Mouse (Mus musculus) MEL (cell line): ENCODE data around the gene Pola1. TPM values are rescaled to one million over a fixed set of nuclear protein-coding genes. Genes with fewer than 3 reads are reported as not detected.

Experiments
- DNase-seq: peaks from one replicate; pipeline ENCODE4 v3.0.0; 2011; ENCODE audit warnings: low read depth, low spot score
- H3K27ac ChIP-seq: 2 replicates; pipeline ENCODE4 v1.5.1; 2012; ENCODE audit warnings: low read depth, mild to moderate bottlenecking, control low read depth, low read length, moderate library complexity; ENCODE audit not compliant: control insufficient read depth
- H3K27me3 ChIP-seq, 2 experiments: fragments of 150-350 bp in 1 of 2; sonication (generic) in 1 of 2; 2 replicates each; pipeline ENCODE4 v1.6.1; 2012; ENCODE audit warnings: low read length in 2 of 2, mild to moderate bottlenecking in 2 of 2, improper control_type of control experiment in 1 of 2, moderate library complexity in 1 of 2; ENCODE audit not compliant: insufficient read depth in 2 of 2, control insufficient read depth in 1 of 2
- H3K36me3 ChIP-seq, 2 experiments: 2 replicates each; pipeline ENCODE4 v1.6.1; 2012 to 2014; ENCODE audit warnings: low read length in 2 of 2, improper control_type of control experiment in 1 of 2, inconsistent platforms in 1 of 2, mild to moderate bottlenecking in 1 of 2; ENCODE audit not compliant: insufficient read depth in 2 of 2, control insufficient read depth in 1 of 2
- H3K4me1 ChIP-seq, 2 experiments: fragments of 150-350 bp in 1 of 2; sonication (generic) in 1 of 2; 2 replicates each; pipeline ENCODE4 v1.6.1; 2012; ENCODE audit warnings: low read length in 2 of 2, improper control_type of control experiment in 1 of 2, mild to moderate bottlenecking in 1 of 2; ENCODE audit not compliant: insufficient read depth in 2 of 2, control insufficient read depth in 1 of 2
- H3K4me3 ChIP-seq, 2 experiments: fragments of 150-350 bp in 1 of 2; sonication (generic) in 1 of 2; 2 replicates each; pipeline ENCODE4 v1.5.1; 2012; ENCODE audit warnings: low read depth in 2 of 2, low read length in 2 of 2, mild to moderate bottlenecking in 2 of 2, moderate library complexity in 2 of 2, control low read depth in 1 of 2, improper control_type of control experiment in 1 of 2; ENCODE audit not compliant: control insufficient read depth in 1 of 2, insufficient read depth in 1 of 2
- H3K79me2 ChIP-seq: 2 replicates; pipeline ENCODE4 v1.6.1; 2012; ENCODE audit warnings: mild to moderate bottlenecking, low read length, moderate library complexity; ENCODE audit not compliant: control insufficient read depth, poor library complexity, insufficient read depth
- H3K9ac ChIP-seq: 2 replicates; pipeline ENCODE4 v1.6.1; 2012; ENCODE audit warnings: low read depth, mild to moderate bottlenecking, control low read depth, low read length, moderate library complexity; ENCODE audit not compliant: control insufficient read depth, poor library complexity, severe bottlenecking
- H3K9me3 ChIP-seq: fragments of 150-350 bp; sonication (generic); replicated peaks from 2 replicates; pipeline ENCODE4 v1.6.1; 2012; ENCODE audit warnings: mild to moderate bottlenecking, low read length, improper control_type of control experiment, moderate library complexity; ENCODE audit not compliant: insufficient read depth
- BHLHE40 ChIP-seq: IDR thresholded peaks from 2 replicates; pipeline ENCODE4 v1.6.1; 2012; ENCODE audit warnings: low read depth, mild to moderate bottlenecking, inconsistent platforms, low read length, improper control_type of control experiment, borderline replicate concordance
- CHD1 ChIP-seq: IDR thresholded peaks from 2 replicates; pipeline ENCODE4 v1.6.1; 2012; ENCODE audit warnings: low read depth, mild to moderate bottlenecking, inconsistent platforms, low read length, improper control_type of control experiment
- CHD2 ChIP-seq: IDR thresholded peaks from 2 replicates; pipeline ENCODE4 v1.6.1; 2011; ENCODE audit warnings: low read length, improper control_type of control experiment
- CTCF ChIP-seq, 3 experiments: IDR thresholded peaks in 2 of 3; conservative IDR thresholded peaks in 1 of 3; 2 replicates each; pipeline ENCODE4 v1.5.1; 2011 to 2012; ENCODE audit warnings: low read length in 3 of 3, low read depth in 2 of 3, mild to moderate bottlenecking in 2 of 3, improper control_type of control experiment in 1 of 3, inconsistent platforms in 1 of 3, mixed read lengths in 1 of 3, moderate library complexity in 1 of 3; ENCODE audit not compliant: control insufficient read depth in 1 of 3, insufficient read depth in 1 of 3, poor library complexity in 1 of 3, severe bottlenecking in 1 of 3
- E2F4 ChIP-seq: IDR thresholded peaks from 2 replicates; pipeline ENCODE4 v1.6.1; 2011; ENCODE audit warnings: low read depth, low read length, improper control_type of control experiment, borderline replicate concordance
- EP300 ChIP-seq, 2 experiments: IDR thresholded peaks; 2 replicates each; pipeline ENCODE4 v1.6.1; 2011; ENCODE audit warnings: improper control_type of control experiment in 2 of 2, low read length in 2 of 2, low read depth in 1 of 2, mild to moderate bottlenecking in 1 of 2
- GABPA ChIP-seq: IDR thresholded peaks from 2 replicates; pipeline ENCODE4 v1.6.1; 2012; ENCODE audit warnings: low read depth, mild to moderate bottlenecking, inconsistent platforms, low read length, improper control_type of control experiment, moderate library complexity
- GATA1 ChIP-seq: IDR thresholded peaks from 2 replicates; pipeline ENCODE4 v1.6.1; 2011; ENCODE audit warnings: low read depth, low read length, improper control_type of control experiment
- KAT2A ChIP-seq: conservative IDR thresholded peaks from 2 replicates; pipeline ENCODE4 v1.6.1; 2012; ENCODE audit warnings: low read depth, low read length, improper control_type of control experiment, inconsistent platforms
- MAFK ChIP-seq: IDR thresholded peaks from 2 replicates; pipeline ENCODE4 v1.6.1; 2011; ENCODE audit warnings: low read depth, mild to moderate bottlenecking, low read length, improper control_type of control experiment, borderline replicate concordance
- MAX ChIP-seq: IDR thresholded peaks from 2 replicates; pipeline ENCODE4 v1.6.1; 2011; ENCODE audit warnings: low read length, improper control_type of control experiment
- MAZ ChIP-seq: IDR thresholded peaks from 2 replicates; pipeline ENCODE4 v1.6.1; 2012; ENCODE audit warnings: low read depth, mild to moderate bottlenecking, inconsistent platforms, low read length, improper control_type of control experiment
- MXI1 ChIP-seq: IDR thresholded peaks from 2 replicates; pipeline ENCODE4 v1.6.1; 2011; ENCODE audit warnings: mild to moderate bottlenecking, low read depth, low read length, improper control_type of control experiment
- MYB ChIP-seq: IDR thresholded peaks from 2 replicates; pipeline ENCODE4 v1.6.1; 2011; ENCODE audit warnings: mild to moderate bottlenecking, low read depth, low read length, improper control_type of control experiment
- MYC ChIP-seq: IDR thresholded peaks from 2 replicates; pipeline ENCODE4 v1.6.1; 2011; ENCODE audit warnings: low read depth, mild to moderate bottlenecking, low read length, improper control_type of control experiment, moderate library complexity
- NRF1 ChIP-seq: IDR thresholded peaks from 2 replicates; pipeline ENCODE4 v1.6.1; 2014; ENCODE audit warnings: low read depth, mild to moderate bottlenecking, inconsistent platforms, low read length, improper control_type of control experiment, moderate library complexity; ENCODE audit not compliant: poor library complexity, insufficient read depth, severe bottlenecking
- POLR2A ChIP-seq, 2 experiments: IDR thresholded peaks; 2 replicates each; pipeline ENCODE4 v1.6.1; 2011 to 2012; ENCODE audit warnings: low read length in 2 of 2, mild to moderate bottlenecking in 2 of 2, control low read depth in 1 of 2, improper control_type of control experiment in 1 of 2, low read depth in 1 of 2, moderate library complexity in 1 of 2; ENCODE audit not compliant: control insufficient read depth in 1 of 2, insufficient read depth in 1 of 2, poor library complexity in 1 of 2
- POLR2AphosphoS2 ChIP-seq: IDR thresholded peaks from 2 replicates; pipeline ENCODE4 v1.6.1; 2011; ENCODE audit warnings: low read length, improper control_type of control experiment
- POLR2AphosphoS5 ChIP-seq: IDR thresholded peaks from 2 replicates; pipeline ENCODE4 v1.6.1; 2012; ENCODE audit warnings: low read depth, borderline replicate concordance, mild to moderate bottlenecking, inconsistent platforms, low read length, moderate library complexity, mixed read lengths
- RAD21 ChIP-seq: IDR thresholded peaks from 2 replicates; pipeline ENCODE4 v1.6.1; 2011; ENCODE audit warnings: mild to moderate bottlenecking, low read depth, low read length, improper control_type of control experiment
- SIN3A ChIP-seq: IDR thresholded peaks from 2 replicates; pipeline ENCODE4 v1.6.1; 2012; ENCODE audit warnings: low read length, improper control_type of control experiment, inconsistent platforms
- SMC3 ChIP-seq: IDR thresholded peaks from 2 replicates; pipeline ENCODE4 v1.6.1; 2011; ENCODE audit warnings: low read depth, low read length, improper control_type of control experiment
- TAL1 ChIP-seq: IDR thresholded peaks from 2 replicates; pipeline ENCODE4 v1.6.1; 2012; ENCODE audit warnings: mild to moderate bottlenecking, inconsistent platforms, low read length, moderate library complexity, mixed read lengths
- UBTF ChIP-seq: IDR thresholded peaks from 2 replicates; pipeline ENCODE4 v1.6.1; 2012; ENCODE audit warnings: low read depth, mild to moderate bottlenecking, inconsistent platforms, low read length, improper control_type of control experiment, moderate library complexity, borderline replicate concordance; ENCODE audit not compliant: insufficient read depth
- USF1 ChIP-seq: IDR thresholded peaks from 2 replicates; pipeline ENCODE4 v1.6.1; 2014; ENCODE audit warnings: low read depth, mild to moderate bottlenecking, inconsistent platforms, low read length, improper control_type of control experiment, moderate library complexity
- ZC3H11A ChIP-seq: IDR thresholded peaks from 2 replicates; pipeline ENCODE4 v1.6.1; 2012; ENCODE audit warnings: low read depth, mild to moderate bottlenecking, inconsistent platforms, low read length, improper control_type of control experiment
- ZNF384 ChIP-seq: IDR thresholded peaks from 2 replicates; pipeline ENCODE4 v1.6.1; 2012; ENCODE audit warnings: low read depth, mild to moderate bottlenecking, inconsistent platforms, low read length, improper control_type of control experiment
- polyA plus RNA-seq, 2 experiments: library from polyadenylated mRNA; stranded (reverse) in 1 of 2; unstranded in 1 of 2; fragments of >175 nt in 1 of 2; fragments of >200 nt in 1 of 2; gene quantifications; 2 replicates each; pipeline versions ENCODE4 v1.2.1 to v1.2.4; 2012; ENCODE audit warnings: low replicate concordance in 2 of 2, low read depth in 1 of 2; ENCODE audit not compliant: insufficient read length in 2 of 2, insufficient read depth in 1 of 2, missing spikeins in 1 of 2
- total RNA-seq: library from RNA; depleted of rRNA; stranded (reverse); fragments of 300-350 nt; gene quantifications from 2 replicates; pipeline ENCODE4 v1.2.3, GENCODE M21; 2012

The Pola1 gene
- total and polyA plus RNA-seq, 3 experiments: 26.8 to 38.7 (median 36.1) TPM

GRCm38 (mm10) chrX:93655153-93655552 lies 23.2 kb upstream of the Pola1 start:
- Histone ChIP-seq H3K4me3 (no peak overlapping the region), H3K79me2 (no peaks in the 10 kb centered on the region)
- TF ChIP-seq POLR2AphosphoS5 (no peak), RAD21 (no peak), UBTF (no peak), MYC (no peak), KAT2A (no peak), SMC3 (no peak), CHD2 (no peak), POLR2AphosphoS2 (no peak), TAL1 (no peak), CHD1 (no peak), GATA1 (no peak)
- TF ChIP-seq, all 39 proteins: peak for 0
- Histone ChIP-seq H3K4me1 (peaks cover 7 to 9% of the 10 kb centered on the region in 2 experiments), H3K9me3 (no peaks in the 10 kb centered on the region), H3K27ac (no peak overlapping the region), H3K9ac (no peak overlapping the region; the same call in 1 of the 2 replicates), H3K27me3 (no peaks in the 10 kb centered on the region), H3K36me3 (peaks cover 0 to 10% of the 10 kb centered on the region in 2 experiments; a peak in 2 of 4 replicates)
- DNase-seq: no peak

- H3K9ac ChIP-seq: no peak within 1 kb of the TSS; the same call in 1 of the 2 replicates
- H3K4me3 ChIP-seq: no peak within 1 kb of the TSS
- H3K27ac ChIP-seq: no peak within 1 kb of the TSS
Measured at GRCm38 (mm10) chrX:93654218-93655002, 22.5 kb upstream of the Pola1 start, which contains the start of gene Pcyt1b. Pcyt1b (plus strand) TSS chrX:93654863.

More at GRCm38 (mm10) chrX:93654218-93655002, 22.5 kb upstream of the Pola1 start, which contains the start of gene Pcyt1b:
- peaks cover 0 to 11% of the 10 kb centered on the region in 2 experiments; a peak in 2 of 4 replicates for H3K36me3 ChIP-seq
- H3K79me2 ChIP-seq: no peaks in the 10 kb centered on the region
- H3K27me3 ChIP-seq: no peaks in the 10 kb centered on the region
- DNase-seq: no peak
- TF ChIP-seq MAX (no peak), GABPA (no peak), MAFK (no peak), CTCF (IDR thresholded peaks at IDR 0.05 in 2 of 3, conservative IDR thresholded peaks at IDR 0.05 in 1 of 3; ENCODE audit: control insufficient read depth in 1 of 3, insufficient read depth in 1 of 3, low read depth in 2 of 3, low read length in 3 of 3, poor library complexity in 1 of 3, severe bottlenecking in 1 of 3) (no peak), KAT2A (no peak), ZNF384 (no peak), POLR2A (IDR thresholded peaks at IDR 0.05; ENCODE audit: control insufficient read depth in 1 of 2, insufficient read depth in 1 of 2, low read depth in 1 of 2, low read length in 2 of 2, poor library complexity in 1 of 2) (no peak), TAL1 (no peak), BHLHE40 (no peak), UBTF (no peak), EP300 (IDR thresholded peaks at IDR 0.05; ENCODE audit: low read depth in 1 of 2, low read length in 2 of 2) (no peak), MYB (no peak), USF1 (no peak), MAZ (no peak), MXI1 (no peak), ZC3H11A (no peak), E2F4 (no peak), CHD2 (no peak), SIN3A (no peak), NRF1 (no peak)
- H3K9me3 ChIP-seq: no peaks in the 10 kb centered on the region
- H3K4me1 ChIP-seq: peaks cover 7 to 12% of the 10 kb centered on the region in 2 experiments
